Mouse (Mus musculus): ENCODE measurements around the gene Acp5. TPM values are rescaled to one million over a fixed set of nuclear protein-coding genes. Genes with fewer than 3 reads are reported as not detected.

Acp5 gene
- total RNA-seq, 2 experiments from 2014 or later, result 0.77 to 8.8 TPM

GRCm38 (mm10) chr9:22095854-22096307 lies 39.6 kb downstream of the Acp5 start:
- DNase-seq, result peak; percentile 74

GRCm38 (mm10) chr9:22092746-22093145 lies 42.8 kb downstream of the Acp5 start:
- no peak for DNase-seq

- DNase-seq, result no peak
Observed at GRCm38 (mm10) chr9:22089986-22090385, 45.5 kb downstream of the Acp5 start.

- DNase-seq, result no peak
Observed at GRCm38 (mm10) chr9:22089281-22089680, 46.2 kb downstream of the Acp5 start.

GRCm38 (mm10) chr9:22087034-22087618 lies 48.4 kb downstream of the Acp5 start:
- DNase-seq, result no peak

GRCm38 (mm10) chr9:22086012-22086411 lies 49.5 kb downstream of the Acp5 start:
- no peak for DNase-seq

GRCm38 (mm10) chr9:22085022-22085834 lies 50.3 kb downstream of the Acp5 start, which contains the start of gene Ecsit:
TSS of gene Ecsit (minus strand) at chr9:22085438.
- peak; percentile 95 for DNase-seq

GRCm38 (mm10) chr9:22084667-22085021 lies 50.9 kb downstream of the Acp5 start:
- DNase-seq, result no peak

Small RNA genes lying within 50 kb of the gene (microRNA-seq; reads per million reads assigned to microRNA genes)
- gene Mir7084 (ENCODE audit: borderline replicate concordance in 2 of 2), result 0 to 0.26 reads per million in 2 experiments

Other genes with a start within 250 kb of the Acp5 start
- gene Rab3d, start 217.5 kb downstream of the Acp5 start, total RNA-seq (2021), result 1 to 10 TPM; 3.4 to 6.0 TPM
- under 1 TPM; 0.38 to 0.51 TPM for gene Ccdc159, start 208.2 kb downstream of the Acp5 start, total RNA-seq (2021)
- 10 to 100 TPM in 1 of 2 experiments, 1 to 10 TPM in 1; 8.6 to 14.6 TPM for gene Tmem205, start 208.2 kb downstream of the Acp5 start, total RNA-seq (2021)
- under 1 TPM; 0.56 to 0.83 TPM for gene Plppr2, start 198.7 kb downstream of the Acp5 start, total RNA-seq (2021)
- 1 to 10 TPM; 1.6 to 2.7 TPM for gene Swsap1, start 180.0 kb downstream of the Acp5 start, total RNA-seq (2021)
- gene Epor, start 172.2 kb downstream of the Acp5 start, total RNA-seq (2021), result under 1 TPM; 0.20 to 0.59 TPM
- gene Rgl3, start 146.3 kb downstream of the Acp5 start, total RNA-seq (2021), result under 1 TPM; 0.33 to 0.83 TPM
- gene Ccdc151, start 133.1 kb downstream of the Acp5 start, total RNA-seq (2021), result not detected
- gene Prkcsh, start 132.9 kb downstream of the Acp5 start, total RNA-seq (2021), result 10 to 100 TPM; 24.1 to 35.3 TPM
- gene Elavl3, start 83.7 kb downstream of the Acp5 start, total RNA-seq (2021), result under 1 TPM in 1 of 2 experiments, not detected in 1; 0.11 TPM
- gene Gm49318, start 64.5 kb downstream of the Acp5 start, total RNA-seq (2021), result not detected
- 1 to 10 TPM; 2.5 to 2.6 TPM for gene Zfp653, start 64.3 kb downstream of the Acp5 start, total RNA-seq (2021)
- 10 to 100 TPM; 79.5 to 83.6 TPM for gene Ecsit, start 50.3 kb downstream of the Acp5 start, total RNA-seq (2021)
- gene Cnn1, start 36.5 kb downstream of the Acp5 start, total RNA-seq (2021), result 1 to 10 TPM; 4.2 to 8.1 TPM
- gene Elof1, start 18.5 kb downstream of the Acp5 start, total RNA-seq (2021), result 10 to 100 TPM; 36.5 to 38.9 TPM
- 10 to 100 TPM; 30.9 to 31.9 TPM for gene Pigyl, start 21.1 kb upstream of the Acp5 start, total RNA-seq (2021)
- under 1 TPM in 1 of 2 experiments, not detected in 1; 0.11 TPM for gene Zfp872, start 52.4 kb upstream of the Acp5 start, total RNA-seq (2021)
- gene Zfp809, start 90.0 kb upstream of the Acp5 start, total RNA-seq (2021), result 1 to 10 TPM; 6.6 to 7.9 TPM
- not detected for gene Zfp599, start 124.2 kb upstream of the Acp5 start, total RNA-seq (2021)
- under 1 TPM; 0.91 to 0.95 TPM for gene Zfp810, start 171.9 kb upstream of the Acp5 start, total RNA-seq (2021)

Data from gastrocnemius, postnatal 25 days (tissue).